Mouse (Mus musculus): Measurements from ENCODE around the gene Gm21985.
A peak's percentile ranks its signal among the peaks of the same experiment; 100 is the strongest.

Gene Gm21985

GRCm38 (mm10) chr2:112266242-112266592 lies at the start of gene Gm21985:
Gm21985 (plus strand) TSS chr2:112266314.
- DNase-seq (ENCODE audit: low read depth, low spot score) = peak; percentile 58

GRCm38 (mm10) chr2:112217614-112218013 lies 48.5 kb upstream of the Gm21985 start:
- DNase-seq (ENCODE audit: low read depth, low spot score) = no peak

DNA sequence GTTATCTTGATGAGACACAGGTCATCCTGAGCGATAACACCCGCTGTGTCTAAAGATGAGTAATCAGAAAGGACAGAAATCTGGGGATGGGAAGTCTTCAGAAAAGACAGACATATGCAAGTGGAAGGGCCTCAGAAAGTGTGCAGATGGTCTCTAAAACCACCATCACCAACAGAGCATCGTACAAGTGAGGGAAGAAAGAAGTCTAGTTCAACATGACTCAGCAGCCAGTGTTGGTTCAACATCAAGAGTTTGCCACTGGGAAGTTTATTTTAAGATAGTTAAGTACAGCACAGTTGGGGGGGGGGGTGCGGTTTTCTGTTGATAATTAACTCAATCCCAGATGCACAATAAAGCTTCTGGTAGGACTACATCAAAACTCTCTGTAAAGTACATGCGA lies 45.2 kb upstream of the Gm21985 start:
- DNase-seq (ENCODE audit: low read depth, low spot score) = no peak

DNA sequence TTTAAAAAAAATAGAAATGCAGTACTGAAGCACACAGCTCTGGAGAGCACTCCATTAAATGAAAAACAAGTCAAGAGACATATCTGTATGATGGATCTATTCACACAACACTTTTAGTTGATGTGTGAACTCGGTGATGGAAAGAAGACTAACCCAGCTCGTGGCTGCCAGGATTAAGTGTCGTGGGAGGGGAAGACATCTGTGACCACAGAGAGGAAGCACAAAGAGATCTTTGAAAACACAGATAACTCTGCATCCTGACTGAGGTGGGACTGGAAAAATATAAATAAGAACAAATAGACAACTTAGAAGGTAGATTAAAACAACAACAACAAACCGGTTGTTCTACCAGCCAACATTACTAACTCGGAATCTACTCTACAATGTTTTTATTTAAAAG lies 43.5 kb upstream of the Gm21985 start:
- DNase-seq (ENCODE audit: low read depth, low spot score) = no peak

DNA sequence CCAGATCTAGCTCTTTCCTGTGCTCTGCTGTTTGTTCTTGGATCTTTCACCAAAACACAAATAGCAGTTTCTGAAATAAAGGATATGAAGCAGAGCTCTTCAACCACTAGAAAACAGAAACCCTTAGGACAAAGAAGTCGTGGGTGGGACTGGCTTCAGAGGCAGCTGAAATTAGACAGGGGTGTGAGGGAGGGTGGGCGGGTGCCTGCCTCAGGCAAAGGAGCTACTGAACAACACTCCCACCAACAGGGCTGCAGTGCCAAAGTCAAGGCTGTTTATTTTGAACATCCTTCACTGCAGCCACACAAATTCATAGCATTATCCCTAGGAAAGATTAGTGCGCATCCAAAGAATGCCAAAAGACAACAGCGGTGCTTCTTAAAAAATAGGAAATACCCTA lies 41.8 kb upstream of the Gm21985 start:
- peak; percentile 10 for DNase-seq (ENCODE audit: low read depth, low spot score)

DNA sequence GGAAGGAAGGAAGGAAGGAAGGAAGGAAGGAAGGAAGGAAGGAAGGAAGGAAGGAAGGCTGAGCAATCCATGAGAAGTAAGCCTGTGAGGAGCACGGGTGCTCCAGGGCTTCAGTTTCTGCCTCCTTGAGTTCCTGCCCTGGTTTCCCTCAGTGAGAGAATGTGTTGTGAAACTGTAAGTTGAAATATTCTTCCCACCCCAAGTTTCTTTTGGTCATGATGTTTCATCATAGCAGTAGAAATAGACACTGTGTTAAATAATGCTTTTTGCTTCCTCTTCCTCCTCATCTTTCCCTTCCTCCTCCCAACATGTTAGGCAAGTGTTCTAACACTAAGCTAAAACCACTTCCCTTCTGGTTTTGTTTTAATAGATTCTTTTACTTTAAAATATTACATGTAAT lies 33.5 kb upstream of the Gm21985 start:
- no peak for DNase-seq (ENCODE audit: low read depth, low spot score)

- no peak for DNase-seq (ENCODE audit: low read depth, low spot score)
These were observed 29.5 kb upstream of the Gm21985 start for GRCm38 (mm10) chr2:112236620-112237019.

DNA sequence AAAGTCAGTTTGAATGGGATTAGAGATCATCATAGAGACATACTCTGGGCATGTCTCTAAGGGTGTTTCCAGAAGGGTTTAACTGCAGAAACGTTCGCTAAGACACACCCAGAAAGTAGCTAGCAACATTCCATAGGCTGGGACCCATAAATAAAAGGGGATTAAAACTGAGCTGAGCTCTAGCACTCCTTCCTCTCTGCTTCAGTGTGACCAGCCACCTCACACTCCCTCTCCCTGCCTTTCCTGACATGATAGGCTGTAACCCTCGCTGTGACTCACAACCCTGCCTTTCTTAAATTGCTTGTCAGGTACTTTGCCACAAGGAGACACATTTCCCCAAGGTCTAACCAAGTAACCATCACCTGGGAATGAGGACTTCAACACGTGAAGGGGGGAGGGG lies 28.1 kb upstream of the Gm21985 start:
- no peak for DNase-seq (ENCODE audit: low read depth, low spot score)

DNA sequence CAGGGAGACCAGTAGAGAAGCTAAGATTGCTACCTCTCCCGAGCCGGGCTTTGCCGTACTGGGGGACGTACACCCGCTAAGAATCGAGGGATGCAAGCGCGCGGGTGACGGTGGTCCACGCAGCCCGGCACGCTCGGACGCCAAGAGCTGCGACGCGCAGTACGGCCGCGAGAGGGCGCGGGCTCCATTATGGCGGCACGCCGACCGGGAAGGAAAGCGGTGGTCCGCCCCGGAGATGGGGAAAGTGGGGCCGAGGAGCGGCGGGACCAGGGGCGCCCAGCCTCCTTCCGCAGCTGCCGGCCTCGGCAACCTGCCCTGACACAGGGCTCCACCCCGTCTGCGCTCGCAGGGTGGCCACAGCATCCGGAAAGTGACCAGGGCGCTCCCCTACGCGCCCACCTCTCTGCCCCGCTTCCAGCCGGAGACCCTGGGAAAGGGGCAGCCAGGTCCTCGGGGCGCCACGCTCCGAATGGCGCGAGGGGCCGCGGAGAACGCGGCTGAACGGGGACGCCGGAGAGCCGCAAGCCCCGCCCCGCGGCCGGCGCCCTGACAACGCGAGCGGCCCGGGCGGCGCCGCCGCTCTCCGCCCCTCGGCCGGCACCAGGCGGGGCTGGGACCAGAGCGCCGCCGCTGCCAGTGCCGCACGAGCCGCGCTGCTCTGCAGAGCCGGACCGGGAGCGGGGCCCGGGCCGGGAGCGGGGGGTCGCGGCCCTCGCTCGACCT lies 26.7 kb upstream of the Gm21985 start, which contains the start of gene Lpcat4:
Gene Lpcat4, plus strand, starts transcription at position 257 of the 723 bp plus-strand sequence.
- peak; percentile 93 for DNase-seq (ENCODE audit: low read depth, low spot score)

DNA sequence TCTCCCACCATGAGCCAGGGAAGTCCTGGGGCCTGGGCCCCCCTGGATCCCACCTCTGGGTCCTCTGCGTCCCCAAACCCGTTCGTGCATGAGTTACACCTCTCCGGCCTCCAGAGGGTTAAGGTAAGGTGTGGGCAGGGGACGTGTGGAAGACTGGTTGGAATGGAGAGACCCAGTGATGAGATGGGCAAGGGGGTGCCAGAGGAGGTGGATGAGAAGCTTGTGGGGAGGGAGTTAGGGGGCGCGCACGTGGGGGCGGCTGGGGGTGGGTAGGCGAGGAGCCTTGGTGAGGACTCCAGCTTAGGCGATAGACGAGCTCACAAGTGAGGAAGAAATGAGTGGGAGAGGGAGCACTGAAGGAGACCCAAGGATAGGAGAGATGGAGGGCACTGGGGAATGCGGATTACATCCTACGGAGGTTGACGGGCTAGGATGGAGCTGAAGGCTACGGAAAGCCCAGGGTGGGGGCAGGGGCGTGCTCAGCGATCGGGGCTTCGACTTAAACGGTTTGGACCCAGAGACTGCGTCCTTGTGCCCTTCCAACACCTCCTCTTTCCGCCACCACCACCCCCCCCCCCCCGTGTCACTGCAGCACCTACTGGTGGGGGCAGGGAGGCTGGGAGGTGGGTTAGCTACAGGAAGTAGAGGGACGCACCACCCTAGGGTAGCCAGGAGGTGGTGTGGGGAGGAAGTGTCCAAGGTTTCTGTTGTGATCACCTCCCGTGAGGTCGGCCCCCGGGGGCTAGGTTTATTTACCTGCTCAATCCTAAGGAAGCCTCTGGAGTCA lies 26.0 kb upstream of the Gm21985 start:
- peak; percentile 38 for DNase-seq (ENCODE audit: low read depth, low spot score)

GRCm38 (mm10) chr2:112241787-112242186 lies 24.3 kb upstream of the Gm21985 start:
- DNase-seq (ENCODE audit: low read depth, low spot score) = no peak

DNA sequence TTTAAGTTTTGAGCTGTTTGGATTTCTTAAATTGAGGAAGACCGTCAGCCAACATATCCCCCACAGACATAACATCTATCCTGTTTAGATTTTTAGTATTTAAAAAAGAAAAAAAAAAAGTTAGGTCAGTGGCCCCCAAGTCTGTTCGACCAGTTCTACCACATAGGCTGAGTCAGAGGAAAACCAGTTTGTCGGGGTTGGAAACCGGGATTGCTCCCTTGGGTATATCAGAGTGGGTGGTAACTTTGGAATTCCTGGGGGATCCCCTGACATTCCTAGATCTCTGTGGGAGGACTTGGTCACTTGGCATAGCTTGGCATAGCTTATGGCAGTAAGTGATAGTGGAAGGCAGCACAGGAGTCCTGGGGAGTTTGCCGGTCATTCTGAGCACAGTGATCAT lies 20.8 kb upstream of the Gm21985 start:
- no peak for DNase-seq (ENCODE audit: low read depth, low spot score)

DNA sequence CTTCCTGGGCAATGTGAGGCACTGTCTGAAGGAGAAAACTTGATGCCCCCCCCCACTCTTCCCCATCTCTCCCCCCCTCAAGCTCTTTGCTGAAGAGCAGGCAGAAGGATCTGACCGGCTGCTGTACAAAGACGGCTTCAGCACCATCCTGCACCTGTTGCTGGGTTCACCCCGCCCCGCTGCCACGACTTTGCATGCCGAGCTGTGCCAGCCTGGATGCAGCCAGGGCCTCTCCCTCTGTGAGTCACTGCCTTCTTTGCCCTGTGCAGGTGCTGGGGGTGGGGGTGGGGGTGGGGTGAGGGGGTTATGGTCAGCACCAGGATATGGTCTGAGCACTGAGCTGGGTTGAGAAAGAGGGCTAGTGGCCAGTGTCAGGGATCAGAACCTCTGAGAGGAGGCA lies 19.9 kb upstream of the Gm21985 start:
- no peak for DNase-seq (ENCODE audit: low read depth, low spot score)

DNA sequence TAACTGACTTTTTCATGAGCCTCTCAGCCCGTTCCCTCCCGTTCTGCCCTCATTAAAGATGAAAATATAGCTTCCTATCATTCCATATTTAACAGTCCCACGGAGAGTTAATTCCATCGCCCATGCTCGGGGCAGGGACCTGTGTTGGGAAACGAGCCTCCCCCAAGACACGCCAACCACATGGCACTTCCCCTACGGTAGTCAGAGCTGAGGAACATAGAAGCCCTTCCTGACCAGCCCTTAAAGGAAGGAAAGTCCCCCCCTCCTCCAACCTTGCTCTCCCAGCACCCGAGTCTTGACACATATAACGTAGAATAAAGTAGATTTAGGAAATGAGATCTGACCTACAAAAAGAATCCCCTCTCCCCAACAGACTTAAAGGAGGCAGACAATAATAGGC lies 18.8 kb upstream of the Gm21985 start:
- no peak for DNase-seq (ENCODE audit: low read depth, low spot score)

GRCm38 (mm10) chr2:112249780-112250453 lies 16.2 kb upstream of the Gm21985 start:
- DNase-seq (ENCODE audit: low read depth, low spot score) = no peak

GRCm38 (mm10) chr2:112254675-112255515 lies 11.2 kb upstream of the Gm21985 start:
- DNase-seq (ENCODE audit: low read depth, low spot score) = no peak

GRCm38 (mm10) chr2:112259241-112259962 lies 6.7 kb upstream of the Gm21985 start, which contains the start of gene Nutm1:
Nutm1 (minus strand) TSS chr2:112259291.
- no peak for DNase-seq (ENCODE audit: low read depth, low spot score)

DNA sequence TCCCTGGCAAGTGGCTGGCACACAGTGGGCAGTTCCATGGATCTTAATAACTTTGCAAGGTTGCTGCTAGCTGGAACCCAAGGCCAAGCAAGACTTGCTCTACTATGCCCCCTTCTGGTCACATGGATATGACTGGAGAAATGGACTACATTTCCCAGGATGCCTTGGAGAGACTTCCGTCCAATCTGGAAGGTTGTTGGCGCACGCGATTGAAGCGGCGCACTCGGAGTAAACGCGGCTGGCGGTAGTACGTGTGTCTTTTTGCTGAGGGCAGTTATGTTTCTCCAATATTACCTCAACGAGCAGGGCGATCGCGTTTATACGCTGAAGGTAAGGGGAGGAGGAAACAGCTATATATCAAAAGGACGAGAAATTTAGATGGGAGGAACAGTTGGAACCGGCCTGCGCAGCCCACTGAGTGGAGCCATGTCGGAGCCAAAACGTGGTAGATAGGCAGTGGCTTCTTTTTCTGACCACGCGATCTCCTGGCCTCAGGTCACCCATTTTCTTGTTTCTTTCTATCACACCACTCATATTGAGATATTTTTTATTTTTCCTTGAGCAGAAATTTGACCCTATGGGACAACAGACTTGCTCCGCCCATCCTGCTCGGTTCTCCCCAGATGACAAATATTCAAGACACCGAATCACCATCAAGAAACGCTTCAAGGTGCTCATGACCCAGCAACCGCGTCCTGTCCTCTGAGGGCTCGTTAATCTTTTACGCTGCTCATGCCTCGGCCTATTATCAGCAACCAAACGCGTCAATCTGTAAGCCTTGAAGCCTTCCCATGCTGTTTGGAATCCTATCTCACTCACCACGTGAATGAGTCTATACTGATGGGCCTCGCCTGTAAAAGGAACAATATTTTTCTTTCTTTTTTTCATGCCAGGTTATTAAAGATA lies 4.1 kb upstream of the Gm21985 start, which contains the start of gene Nop10:
Gene Nop10, plus strand, starts transcription at position 179 of the 906 bp plus-strand sequence.
- peak; percentile 96 for DNase-seq (ENCODE audit: low read depth, low spot score)

GRCm38 (mm10) chr2:112262779-112263295 lies 3.3 kb upstream of the Gm21985 start:
- peak; percentile 62 for DNase-seq (ENCODE audit: low read depth, low spot score)

Measured in ZHBTc4 (cell line).